Mouse (Mus musculus): ENCODE data around the gene Hnrnpk. TPM values are rescaled to one million over a fixed set of nuclear protein-coding genes. Genes with fewer than 3 reads are reported as not detected.

Gene Hnrnpk
- total and polyA plus RNA-seq, 2 experiments from 2014 or later: 377 to 606 TPM

DNA sequence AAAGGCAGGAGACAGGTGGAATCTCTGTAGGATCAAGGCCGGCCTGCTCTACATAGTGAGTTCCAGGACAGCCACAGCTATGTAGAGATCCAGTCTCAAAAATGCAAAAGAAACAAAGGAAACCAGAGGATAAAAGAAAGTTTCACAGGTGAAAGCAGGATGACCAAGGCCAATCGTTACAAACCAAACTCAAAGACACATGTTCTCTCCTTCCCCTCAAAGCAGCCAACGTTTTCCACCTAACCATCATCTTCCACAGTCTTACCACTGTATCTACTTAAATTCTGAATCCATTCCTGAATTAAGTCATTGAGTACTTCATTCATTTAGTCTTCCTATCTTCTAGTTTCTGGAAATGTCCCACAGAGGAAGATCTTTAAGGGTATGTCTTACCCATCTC lies 14.8 kb downstream of the Hnrnpk start:
- WGBS: 36% methylated on average over 3 of the region's 3 CpGs
- ATAC-seq (ENCODE audit: insufficient read depth, low read depth): no peak
- Histone ChIP-seq H3K9me3 (replicated peaks; ENCODE audit: control insufficient read depth, low read length) (no peaks in the 10 kb centered on the region), H3K27ac (ENCODE audit: low read depth) (no peak overlapping the region), H3K36me3 (replicated peaks; ENCODE audit: control insufficient read depth, insufficient read depth, low read length) (peaks cover 27% of the 10 kb centered on the region), H3K9ac (replicated peaks; ENCODE audit: low read depth, low read length) (no peak overlapping the region), H3K27me3 (ENCODE audit: control insufficient read depth, insufficient read depth, low read length) (no peaks in the 10 kb centered on the region), H3K4me3 (ENCODE audit: low read depth, low read length) (no peak overlapping the region), H3K4me1 (ENCODE audit: control insufficient read depth, insufficient read depth) (peaks cover 6% of the 10 kb centered on the region; the same call in 1 of the 2 replicates), H3K4me2 (ENCODE audit: low read depth, low read length) (no peak overlapping the region)
- TF ChIP-seq CTCF (IDR thresholded peaks at IDR 0.05; ENCODE audit: low read depth) (no peak), EP300 (IDR thresholded peaks at IDR 0.05; ENCODE audit: low read depth) (no peak)
- no peak for DNase-seq (ENCODE audit: low spot score)

DNA sequence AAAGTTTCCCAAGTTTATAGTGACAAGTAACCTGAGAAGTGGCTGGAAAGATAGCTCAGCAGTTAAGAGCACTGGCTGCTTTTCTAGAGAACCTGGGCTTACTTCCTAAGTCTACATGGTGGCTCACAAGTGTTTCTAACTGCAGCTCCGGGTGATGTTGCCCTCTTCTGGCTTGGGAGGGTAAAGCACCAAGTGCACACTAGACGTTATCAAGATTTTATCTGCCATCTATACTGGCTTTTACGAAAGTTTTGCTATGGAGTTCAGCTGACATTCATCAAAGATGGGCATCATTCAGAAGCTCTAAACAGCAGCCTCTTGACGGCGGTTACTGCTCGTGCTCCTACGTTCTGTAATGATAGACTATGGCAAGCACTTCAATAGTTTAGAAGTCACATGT lies 15.2 kb downstream of the Hnrnpk start:
- Histone ChIP-seq H3K27me3 (ENCODE audit: control insufficient read depth, insufficient read depth, low read length) (no peaks in the 10 kb centered on the region), H3K4me3 (ENCODE audit: low read depth, low read length) (no peak overlapping the region), H3K27ac (ENCODE audit: low read depth) (no peak overlapping the region), H3K36me3 (replicated peaks; ENCODE audit: control insufficient read depth, insufficient read depth, low read length) (peaks cover 24% of the 10 kb centered on the region), H3K4me2 (ENCODE audit: low read depth, low read length) (no peak overlapping the region), H3K9me3 (replicated peaks; ENCODE audit: control insufficient read depth, low read length) (no peaks in the 10 kb centered on the region), H3K9ac (replicated peaks; ENCODE audit: low read depth, low read length) (no peak overlapping the region), H3K4me1 (ENCODE audit: control insufficient read depth, insufficient read depth) (peaks cover 6% of the 10 kb centered on the region; the same call in 1 of the 2 replicates)
- peak; percentile 54 for DNase-seq (ENCODE audit: low spot score)
- TF ChIP-seq EP300 (IDR thresholded peaks at IDR 0.05; ENCODE audit: low read depth) (no peak), CTCF (IDR thresholded peaks at IDR 0.05; ENCODE audit: low read depth) (peak; percentile 78)
- 8% methylated on average over 7 of the region's 7 CpGs for WGBS
- peak; percentile 57 for ATAC-seq (ENCODE audit: insufficient read depth, low read depth)

DNA sequence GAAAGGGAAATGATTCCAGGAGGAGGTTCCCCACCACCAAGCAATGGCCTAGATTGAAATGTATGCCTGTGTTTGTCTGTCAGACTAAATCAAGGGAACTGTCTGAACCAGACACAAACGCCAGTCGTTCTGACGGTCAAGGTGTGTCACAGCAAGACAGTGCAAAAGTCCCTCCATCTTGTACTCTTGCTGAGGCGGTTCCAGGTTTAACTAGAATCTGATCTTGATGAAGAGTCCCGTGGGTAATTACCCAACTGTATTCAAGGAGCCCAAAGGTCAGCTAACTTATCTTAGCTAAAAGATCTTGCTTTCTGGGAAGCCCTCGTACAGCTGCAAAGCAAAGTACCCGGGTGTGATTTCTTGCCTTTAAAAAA lies 17.6 kb downstream of the Hnrnpk start:
- peak overlapping the region; percentile 56 for H3K4me3 ChIP-seq (ENCODE audit: low read depth, low read length)
- WGBS: 85% methylated on average over 7 of the region's 7 CpGs
- peaks cover 32% of the 10 kb centered on the region for H3K36me3 ChIP-seq (replicated peaks; ENCODE audit: control insufficient read depth, insufficient read depth, low read length)
- H3K4me2 ChIP-seq (ENCODE audit: low read depth, low read length): peak overlapping the region; percentile 72; the same call in 1 of the 2 replicates
- DNase-seq (ENCODE audit: low spot score) (no peak), ATAC-seq (ENCODE audit: insufficient read depth, low read depth) (no peak)
- H3K9ac ChIP-seq (replicated peaks; ENCODE audit: low read depth, low read length): peak overlapping the region; percentile 57; the same call in 1 of the 2 replicates
- H3K27me3 ChIP-seq (ENCODE audit: control insufficient read depth, insufficient read depth, low read length): no peaks in the 10 kb centered on the region
- H3K9me3 ChIP-seq (replicated peaks; ENCODE audit: control insufficient read depth, low read length): 0 out of 2 replicates have a peak, but pooled peaks cover 12% of the 10 kb centered on the region
- 0 out of 2 replicates have a peak overlapping the region, but pooled peaks have one; percentile 2 for H3K27ac ChIP-seq (ENCODE audit: low read depth)
- TF ChIP-seq EP300 (IDR thresholded peaks at IDR 0.05; ENCODE audit: low read depth) (no peak), CTCF (IDR thresholded peaks at IDR 0.05; ENCODE audit: low read depth) (no peak)
- peaks cover 6% of the 10 kb centered on the region; the same call in 1 of the 2 replicates for H3K4me1 ChIP-seq (ENCODE audit: control insufficient read depth, insufficient read depth)

DNA sequence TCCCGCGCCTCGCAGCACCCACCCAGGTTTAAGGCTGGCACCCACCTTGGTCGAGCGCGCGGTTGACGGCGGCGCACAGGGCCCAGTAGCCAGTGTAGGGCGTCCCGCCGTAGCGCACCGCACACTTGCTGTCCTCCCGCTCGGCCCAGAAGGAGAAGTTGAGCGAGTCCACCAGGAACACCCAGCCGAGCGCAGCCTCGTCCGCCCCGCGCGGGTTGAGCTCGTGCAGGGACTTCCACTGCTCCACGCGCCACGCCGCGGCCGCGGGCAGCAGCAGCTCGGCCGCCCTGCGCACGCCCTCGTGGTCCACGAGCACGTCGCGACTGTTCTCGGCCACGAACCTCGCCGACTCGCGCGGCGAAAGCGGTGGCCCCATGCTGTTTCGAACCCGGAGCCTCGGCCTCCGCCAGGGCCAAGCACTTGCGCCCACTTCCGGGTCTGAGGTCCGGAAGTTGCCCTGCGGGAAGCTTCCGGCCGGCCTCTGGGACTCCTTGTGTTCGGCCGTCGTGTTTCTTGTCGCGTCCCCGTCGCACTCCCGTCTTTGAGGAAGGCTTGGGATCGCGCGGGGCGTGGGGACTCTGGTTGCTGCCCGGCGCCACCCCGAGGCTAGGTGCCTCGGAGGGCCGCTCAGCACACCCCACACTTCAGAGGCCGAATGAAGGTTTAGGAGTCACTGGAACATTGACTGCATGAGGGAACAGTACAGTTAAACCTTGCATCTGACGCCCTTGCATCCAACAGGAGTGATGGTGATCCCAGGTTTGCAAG lies 18.2 kb downstream of the Hnrnpk start, which contains the start of gene 2210016F16Rik:
Gene 2210016F16Rik (minus strand): TSS at position 447 of the 768 bp plus-strand sequence.
- 3% methylated on average over 78 of the region's 80 CpGs for WGBS
- peak within 1 kb of the TSS; percentile 72 for H3K4me2 ChIP-seq (ENCODE audit: low read depth, low read length)
- H3K27me3 ChIP-seq (ENCODE audit: control insufficient read depth, insufficient read depth, low read length): no peaks in the 10 kb centered on the region
- H3K9me3 ChIP-seq (replicated peaks; ENCODE audit: control insufficient read depth, low read length): 0 out of 2 replicates have a peak, but pooled peaks cover 17% of the 10 kb centered on the region
- H3K9ac ChIP-seq (replicated peaks; ENCODE audit: low read depth, low read length): peak within 1 kb of the TSS; percentile 57
- H3K4me3 ChIP-seq (ENCODE audit: low read depth, low read length): peak within 1 kb of the TSS; percentile 56
- peaks cover 30% of the 10 kb centered on the region for H3K36me3 ChIP-seq (replicated peaks; ENCODE audit: control insufficient read depth, insufficient read depth, low read length)
- TF ChIP-seq EP300 (IDR thresholded peaks at IDR 0.05; ENCODE audit: low read depth) (no peak), CTCF (IDR thresholded peaks at IDR 0.05; ENCODE audit: low read depth) (no peak)
- H3K27ac ChIP-seq (ENCODE audit: low read depth): peak within 1 kb of the TSS; percentile 2; the same call in 1 of the 2 replicates
- peaks cover 6% of the 10 kb centered on the region; the same call in 1 of the 2 replicates for H3K4me1 ChIP-seq (ENCODE audit: control insufficient read depth, insufficient read depth)
- ATAC-seq (ENCODE audit: insufficient read depth, low read depth) (peak; percentile 74), DNase-seq (ENCODE audit: low spot score) (peak; percentile 61)

DNA sequence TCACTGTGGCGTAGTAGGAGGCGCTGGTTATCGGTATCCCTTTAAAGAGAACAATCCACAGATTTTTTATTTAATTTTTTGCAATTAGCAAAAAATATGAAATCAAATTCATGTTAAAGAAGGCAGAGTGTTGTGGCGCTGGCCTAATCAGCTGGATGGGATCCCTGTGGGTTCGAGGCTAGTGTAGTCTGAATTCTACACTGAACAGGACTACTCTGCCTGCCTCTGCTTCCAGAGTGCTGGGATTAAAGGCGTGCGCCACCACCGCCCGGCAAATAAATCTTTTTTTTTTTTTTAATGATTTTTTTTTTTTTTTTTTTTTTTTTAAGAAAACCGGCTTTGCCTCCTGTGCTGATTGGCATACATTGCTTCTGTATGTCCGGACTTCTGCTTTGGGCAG lies 18.8 kb downstream of the Hnrnpk start:
- H3K27me3 ChIP-seq (ENCODE audit: control insufficient read depth, insufficient read depth, low read length): no peaks in the 10 kb centered on the region
- ATAC-seq (ENCODE audit: insufficient read depth, low read depth) (no peak), DNase-seq (ENCODE audit: low spot score) (no peak)
- H3K36me3 ChIP-seq (replicated peaks; ENCODE audit: control insufficient read depth, insufficient read depth, low read length): peaks cover 27% of the 10 kb centered on the region
- H3K4me1 ChIP-seq (ENCODE audit: control insufficient read depth, insufficient read depth): peaks cover 6% of the 10 kb centered on the region; the same call in 1 of the 2 replicates
- H3K9me3 ChIP-seq (replicated peaks; ENCODE audit: control insufficient read depth, low read length): 0 out of 2 replicates have a peak, but pooled peaks cover 17% of the 10 kb centered on the region
- no peak for TF ChIP-seq CTCF (IDR thresholded peaks at IDR 0.05; ENCODE audit: low read depth)
- no peak for TF ChIP-seq EP300 (IDR thresholded peaks at IDR 0.05; ENCODE audit: low read depth)
- H3K27ac ChIP-seq (ENCODE audit: low read depth): no peak overlapping the region
- H3K4me3 ChIP-seq (ENCODE audit: low read depth, low read length): peak overlapping the region; percentile 56
- H3K9ac ChIP-seq (replicated peaks; ENCODE audit: low read depth, low read length): peak overlapping the region; percentile 57
- 41% methylated on average over 11 of the region's 11 CpGs for WGBS
- H3K4me2 ChIP-seq (ENCODE audit: low read depth, low read length): peak overlapping the region; percentile 72

All from heart, postnatal 0 days (tissue).